Mouse (Mus musculus): ENCODE results near the gene Gstt2.
"Not testable (repeated sequence)": the region's sequence is repeated elsewhere in the genome, so short reads cannot be mapped to it uniquely, and the experiment has no call there.

GRCm38 (mm10) chr10:75843898-75844297 lies 6.7 kb upstream of the Gstt2 start:
- not testable (repeated sequence) for TF ChIP-seq CTCF (IDR thresholded peaks at IDR 0.05; ENCODE audit: extremely low read depth, insufficient read depth, insufficient read length, insufficient replicate concordance); POLR2A (IDR thresholded peaks at IDR 0.05; ENCODE audit: low read depth, low read length)
